Mouse (Mus musculus) CD4-positive, CD25-positive, alpha-beta regulatory T cell, adult 2 months (primary cell): Measurements from ENCODE around the gene Bnip1.

Experiments
- DNase-seq: peaks from one replicate; pipeline ENCODE4 v3.0.0-alpha.2; 2012; ENCODE audit warnings: low read depth, low spot score

Gene Bnip1

GRCm38 (mm10) chr17:26793068-26793765 is 12.4 kb downstream of the Bnip1 start:
- DNase-seq = no peak

GRCm38 (mm10) chr17:26794744-26795143 is 13.9 kb downstream of the Bnip1 start:
- peak; percentile 72 for DNase-seq

- no peak for DNase-seq
These were observed 14.5 kb downstream of the Bnip1 start for GRCm38 (mm10) chr17:26795386-26795785.

- DNase-seq = no peak
These were observed 16.7 kb downstream of the Bnip1 start for GRCm38 (mm10) chr17:26797379-26798128.

- no peak for DNase-seq
These were observed 22.0 kb downstream of the Bnip1 start for GRCm38 (mm10) chr17:26802886-26803285.

GRCm38 (mm10) chr17:26812607-26813006 is 31.7 kb downstream of the Bnip1 start:
- no peak for DNase-seq

GRCm38 (mm10) chr17:26813497-26813896 is 32.6 kb downstream of the Bnip1 start:
- DNase-seq = no peak

GRCm38 (mm10) chr17:26816810-26817209 is 35.9 kb downstream of the Bnip1 start:
- DNase-seq = no peak

GRCm38 (mm10) chr17:26817776-26818175 is 36.9 kb downstream of the Bnip1 start:
- DNase-seq = no peak

- no peak for DNase-seq
These were observed 45.3 kb downstream of the Bnip1 start for GRCm38 (mm10) chr17:26826131-26826530.

GRCm38 (mm10) chr17:26833806-26834205 is 52.9 kb downstream of the Bnip1 start:
- DNase-seq = no peak

- DNase-seq = no peak
These were observed 53.6 kb downstream of the Bnip1 start for GRCm38 (mm10) chr17:26834302-26834965.

GRCm38 (mm10) chr17:26834966-26835755 is 54.3 kb downstream of the Bnip1 start:
- DNase-seq = no peak

GRCm38 (mm10) chr17:26835956-26836355 is 55.1 kb downstream of the Bnip1 start:
- no peak for DNase-seq

- DNase-seq = no peak
These were observed 55.5 kb downstream of the Bnip1 start for GRCm38 (mm10) chr17:26836377-26836776.

- DNase-seq = peak; percentile 46
These were observed 56.1 kb downstream of the Bnip1 start for GRCm38 (mm10) chr17:26836786-26837545.

GRCm38 (mm10) chr17:26837546-26837985 is 56.7 kb downstream of the Bnip1 start:
- DNase-seq = no peak

GRCm38 (mm10) chr17:26838191-26838910 is 57.5 kb downstream of the Bnip1 start:
- DNase-seq = no peak

- no peak for DNase-seq
These were observed 58.2 kb downstream of the Bnip1 start for GRCm38 (mm10) chr17:26838911-26839717.
